Mouse (Mus musculus): ENCODE data around the gene Carm1. TPM values are rescaled to one million over a fixed set of nuclear protein-coding genes. Genes with fewer than 3 reads are reported as not detected.

The Carm1 gene
- polyA plus RNA-seq, 1 experiment from 2014 or later, result 9.3 TPM

GRCm38 (mm10) chr9:21578226-21578625 is 31.5 kb downstream of the Carm1 start:
- Histone ChIP-seq H3K27ac (ENCODE audit: low read length) (no peak overlapping the region), H3K27me3 (ENCODE audit: control insufficient read depth, insufficient read depth, low read depth, low read length) (no peaks in the 10 kb centered on the region), H3K9ac (ENCODE audit: low read depth, low read length) (no peak overlapping the region), H3K36me3 (ENCODE audit: control insufficient read depth, insufficient read depth) (peaks cover 44% of the 10 kb centered on the region), H3K9me3 (replicated peaks; ENCODE audit: control insufficient read depth, low read length) (no peaks in the 10 kb centered on the region), H3K4me3 (ENCODE audit: low read depth, low read length) (no peak overlapping the region), H3K4me1 (ENCODE audit: control insufficient read depth, low read depth, low read length) (no peaks in the 10 kb centered on the region), H3K4me2 (ENCODE audit: low read depth, low read length) (no peak overlapping the region)
- WGBS (ENCODE audit: insufficient replicate concordance), result 77% methylated on average over 3 of the region's 3 CpGs
- no peak for ATAC-seq (ENCODE audit: low read depth)

- Histone ChIP-seq H3K27me3 (ENCODE audit: control insufficient read depth, insufficient read depth, low read depth, low read length) (no peaks in the 10 kb centered on the region), H3K9ac (ENCODE audit: low read depth, low read length) (no peak overlapping the region), H3K9me3 (replicated peaks; ENCODE audit: control insufficient read depth, low read length) (no peaks in the 10 kb centered on the region), H3K4me2 (ENCODE audit: low read depth, low read length) (no peak overlapping the region), H3K4me3 (ENCODE audit: low read depth, low read length) (no peak overlapping the region), H3K36me3 (ENCODE audit: control insufficient read depth, insufficient read depth) (peaks cover 66% of the 10 kb centered on the region), H3K4me1 (ENCODE audit: control insufficient read depth, low read depth, low read length) (no peaks in the 10 kb centered on the region), H3K27ac (ENCODE audit: low read length) (no peak overlapping the region)
- no peak for ATAC-seq (ENCODE audit: low read depth)
- 69% methylated on average over 1 of the region's 1 CpGs for WGBS (ENCODE audit: insufficient replicate concordance)
These were observed 38.7 kb downstream of the Carm1 start for GRCm38 (mm10) chr9:21585401-21585800.

GRCm38 (mm10) chr9:21587678-21588349 is 41.1 kb downstream of the Carm1 start:
- no peak overlapping the region for H3K27ac ChIP-seq (ENCODE audit: low read length)
- WGBS (ENCODE audit: insufficient replicate concordance), result 84% methylated on average over 23 of the region's 23 CpGs
- H3K4me3 ChIP-seq (ENCODE audit: low read depth, low read length), result no peak overlapping the region
- H3K4me1 ChIP-seq (ENCODE audit: control insufficient read depth, low read depth, low read length), result peaks cover 8% of the 10 kb centered on the region
- H3K36me3 ChIP-seq (ENCODE audit: control insufficient read depth, insufficient read depth), result peaks cover 60% of the 10 kb centered on the region
- ATAC-seq (ENCODE audit: low read depth), result no peak
- H3K27me3 ChIP-seq (ENCODE audit: control insufficient read depth, insufficient read depth, low read depth, low read length), result no peaks in the 10 kb centered on the region
- no peak overlapping the region for H3K9ac ChIP-seq (ENCODE audit: low read depth, low read length)
- H3K4me2 ChIP-seq (ENCODE audit: low read depth, low read length), result no peak overlapping the region
- H3K9me3 ChIP-seq (replicated peaks; ENCODE audit: control insufficient read depth, low read length), result no peaks in the 10 kb centered on the region

GRCm38 (mm10) chr9:21588350-21588749 is 41.7 kb downstream of the Carm1 start:
- Histone ChIP-seq H3K4me1 (ENCODE audit: control insufficient read depth, low read depth, low read length) (peaks cover 9% of the 10 kb centered on the region), H3K27me3 (ENCODE audit: control insufficient read depth, insufficient read depth, low read depth, low read length) (no peaks in the 10 kb centered on the region), H3K9me3 (replicated peaks; ENCODE audit: control insufficient read depth, low read length) (no peaks in the 10 kb centered on the region), H3K4me3 (ENCODE audit: low read depth, low read length) (no peak overlapping the region), H3K4me2 (ENCODE audit: low read depth, low read length) (no peak overlapping the region), H3K27ac (ENCODE audit: low read length) (no peak overlapping the region), H3K36me3 (ENCODE audit: control insufficient read depth, insufficient read depth) (peaks cover 55% of the 10 kb centered on the region), H3K9ac (ENCODE audit: low read depth, low read length) (no peak overlapping the region)
- WGBS (ENCODE audit: insufficient replicate concordance), result 81% methylated on average over 8 of the region's 8 CpGs
- no peak for ATAC-seq (ENCODE audit: low read depth)

GRCm38 (mm10) chr9:21589538-21589937 is 42.8 kb downstream of the Carm1 start:
- Histone ChIP-seq H3K9ac (ENCODE audit: low read depth, low read length) (no peak overlapping the region), H3K36me3 (ENCODE audit: control insufficient read depth, insufficient read depth) (peaks cover 45% of the 10 kb centered on the region), H3K9me3 (replicated peaks; ENCODE audit: control insufficient read depth, low read length) (no peaks in the 10 kb centered on the region), H3K27me3 (ENCODE audit: control insufficient read depth, insufficient read depth, low read depth, low read length) (no peaks in the 10 kb centered on the region), H3K27ac (ENCODE audit: low read length) (no peak overlapping the region), H3K4me3 (ENCODE audit: low read depth, low read length) (no peak overlapping the region), H3K4me1 (ENCODE audit: control insufficient read depth, low read depth, low read length) (peaks cover 19% of the 10 kb centered on the region), H3K4me2 (ENCODE audit: low read depth, low read length) (no peak overlapping the region)
- ATAC-seq (ENCODE audit: low read depth), result no peak
- WGBS (ENCODE audit: insufficient replicate concordance), result 85% methylated on average over 5 of the region's 5 CpGs

GRCm38 (mm10) chr9:21591127-21591830 is 44.6 kb downstream of the Carm1 start:
- WGBS (ENCODE audit: insufficient replicate concordance), result 70% methylated on average over 6 of the region's 6 CpGs
- Histone ChIP-seq H3K27ac (ENCODE audit: low read length) (no peak overlapping the region), H3K27me3 (ENCODE audit: control insufficient read depth, insufficient read depth, low read depth, low read length) (no peaks in the 10 kb centered on the region), H3K4me2 (ENCODE audit: low read depth, low read length) (no peak overlapping the region), H3K9ac (ENCODE audit: low read depth, low read length) (no peak overlapping the region), H3K4me3 (ENCODE audit: low read depth, low read length) (no peak overlapping the region), H3K36me3 (ENCODE audit: control insufficient read depth, insufficient read depth) (peaks cover 32% of the 10 kb centered on the region), H3K9me3 (replicated peaks; ENCODE audit: control insufficient read depth, low read length) (no peaks in the 10 kb centered on the region), H3K4me1 (ENCODE audit: control insufficient read depth, low read depth, low read length) (peaks cover 24% of the 10 kb centered on the region)
- ATAC-seq (ENCODE audit: low read depth), result no peak

GRCm38 (mm10) chr9:21591831-21592702 is 45.4 kb downstream of the Carm1 start:
- peaks cover 25% of the 10 kb centered on the region for H3K36me3 ChIP-seq (ENCODE audit: control insufficient read depth, insufficient read depth)
- peak overlapping the region; percentile 64 for H3K27ac ChIP-seq (ENCODE audit: low read length)
- H3K4me3 ChIP-seq (ENCODE audit: low read depth, low read length), result peak overlapping the region; percentile 93
- H3K27me3 ChIP-seq (ENCODE audit: control insufficient read depth, insufficient read depth, low read depth, low read length), result no peaks in the 10 kb centered on the region
- H3K4me2 ChIP-seq (ENCODE audit: low read depth, low read length), result peak overlapping the region; percentile 97
- H3K9ac ChIP-seq (ENCODE audit: low read depth, low read length), result peak overlapping the region; percentile 91
- whole genome bisulfite sequencing (ENCODE audit: insufficient replicate concordance), result 14% methylated on average over 17 of the region's 17 CpGs
- no peaks in the 10 kb centered on the region for H3K9me3 ChIP-seq (replicated peaks; ENCODE audit: control insufficient read depth, low read length)
- peak; percentile 31 for ATAC-seq (ENCODE audit: low read depth)
- peaks cover 24% of the 10 kb centered on the region for H3K4me1 ChIP-seq (ENCODE audit: control insufficient read depth, low read depth, low read length)

- Histone ChIP-seq H3K9me3 (replicated peaks; ENCODE audit: control insufficient read depth, low read length) (no peaks in the 10 kb centered on the region), H3K9ac (ENCODE audit: low read depth, low read length) (peak within 1 kb of the TSS; percentile 91), H3K4me2 (ENCODE audit: low read depth, low read length) (peak within 1 kb of the TSS; percentile 97), H3K36me3 (ENCODE audit: control insufficient read depth, insufficient read depth) (peaks cover 19% of the 10 kb centered on the region), H3K27me3 (ENCODE audit: control insufficient read depth, insufficient read depth, low read depth, low read length) (no peaks in the 10 kb centered on the region), H3K4me3 (ENCODE audit: low read depth, low read length) (peak within 1 kb of the TSS; percentile 93), H3K27ac (ENCODE audit: low read length) (peak within 1 kb of the TSS; percentile 87), H3K4me1 (ENCODE audit: control insufficient read depth, low read depth, low read length) (peaks cover 24% of the 10 kb centered on the region)
- ATAC-seq (ENCODE audit: low read depth), result peak; percentile 85
- under 1% methylated on average over 30 of the region's 30 CpGs for WGBS (ENCODE audit: insufficient replicate concordance)
These were observed 46.0 kb downstream of the Carm1 start, which contains the start of the genes Timm29 and Yipf2 for GRCm38 (mm10) chr9:21592703-21593121. Gene Timm29, plus strand, starts transcription at chr9:21592722. Gene Yipf2, minus strand, starts transcription at chr9:21592828.

Measured in liver, embryonic 16.5 days (tissue).